Comparison of ENCODE assay signal across 11 mouse cellular contexts in the genomic region with DNA sequence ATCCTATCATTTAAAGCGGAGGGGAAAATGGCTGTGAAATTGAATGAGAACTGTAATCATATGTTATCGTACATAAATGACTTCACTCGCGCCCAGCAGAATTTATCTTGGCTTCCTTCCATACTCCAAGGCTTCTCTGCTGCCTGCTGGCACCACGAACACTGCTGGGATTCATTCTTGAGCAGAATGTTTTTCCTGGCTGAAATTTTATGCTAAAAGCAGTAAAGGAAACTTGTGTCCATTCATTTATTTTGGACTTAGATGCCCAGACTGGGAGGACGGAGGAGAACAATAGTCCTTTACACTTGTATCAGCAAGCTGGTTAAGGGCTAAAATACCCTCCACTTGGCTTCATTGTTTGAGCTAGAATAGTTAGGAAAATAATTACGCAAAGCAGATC. TPM values are rescaled to one million over a fixed set of nuclear protein-coding genes. Genes with fewer than 3 reads are reported as not detected.
DNase-seq lines count a peak whose midpoint lies in the region; ATAC-seq and TF ChIP-seq lines count a peak whose summit lies in the region.
"Had no signal": no experiment of that assay in that cellular context is flagged by ENCODE, and none has a peak within 500 bp of the region (broad histone marks: within the 10 kb centered on the region; RNA-seq: fewer than 3 reads in every experiment).

No protein-coding gene starts in this region.

- no peaks in the 10 kb centered on the region for H3K27me3 ChIP-seq in forebrain, embryonic 13.5 days
- no peaks in the 10 kb centered on the region for H3K27me3 ChIP-seq in forebrain, embryonic 10.5 days (ENCODE audit: poor library complexity, severe bottlenecking)
- no peaks in the 10 kb centered on the region for H3K27me3 ChIP-seq in lung, embryonic 14.5 days (ENCODE audit: insufficient read depth, low read length)
- H3K27me3 ChIP-seq: liver, embryonic 13.5 days had no signal

- TF ChIP-seq CTCF in lung, embryonic 14.5 days (IDR thresholded peaks at IDR 0.05; ENCODE audit: low read depth), result no peak
- TF ChIP-seq CTCF in lung, adult 2 months (IDR thresholded peaks at IDR 0.05; ENCODE audit: insufficient read depth, low read length), result no peak

- no peaks in the 10 kb centered on the region for H3K9me3 ChIP-seq in forebrain, embryonic 13.5 days (replicated peaks)
- no peaks in the 10 kb centered on the region for H3K9me3 ChIP-seq in forebrain, embryonic 10.5 days
- no peaks in the 10 kb centered on the region for H3K9me3 ChIP-seq in lung, embryonic 14.5 days (ENCODE audit: low read depth, low read length)
- H3K9me3 ChIP-seq: liver, embryonic 13.5 days had no signal

- DNase-seq in forebrain, embryonic 10.5 days (ENCODE audit: extremely low spot score, low spot score), result no peak
- peak; percentile 74 for DNase-seq in lung, embryonic 14.5 days
- DNase-seq in lung, adult 2 months, result no peak
- DNase-seq in heart, adult 8-10 months (ENCODE audit: low spot score), result peak; percentile 34
- DNase-seq in right cerebral cortex, adult 2 months (ENCODE audit: low spot score in 2 of 2), result peak; percentile 19 to 26
- DNase-seq in thymus, postnatal 10 days (ENCODE audit: low spot score in 2 of 2), result no peak
- DNase-seq in spleen, postnatal 36 days (ENCODE audit: low spot score in 2 of 2), result no peak
- DNase-seq: kidney, adult 18-20 months; liver, embryonic 13.5 days had no signal

- 45% methylated on average over 7 of the region's 7 CpGs for WGBS in forebrain, embryonic 13.5 days
- 78% methylated on average over 7 of the region's 7 CpGs for WGBS in forebrain, embryonic 10.5 days
- WGBS in lung, embryonic 14.5 days, result 37% methylated on average over 7 of the region's 7 CpGs
- WGBS in lung, adult 2 months, result 18% methylated on average over 7 of the region's 7 CpGs

- H3K9ac ChIP-seq in forebrain, embryonic 13.5 days, result no peak overlapping the region
- no peak overlapping the region for H3K9ac ChIP-seq in lung, embryonic 14.5 days
- H3K9ac ChIP-seq: liver, embryonic 13.5 days had no signal

- no peak overlapping the region for H3K4me3 ChIP-seq in forebrain, embryonic 13.5 days
- H3K4me3 ChIP-seq in forebrain, embryonic 10.5 days, result no peak overlapping the region
- no peak overlapping the region for H3K4me3 ChIP-seq in lung, embryonic 14.5 days (ENCODE audit: low read depth, low read length)
- no peak overlapping the region for H3K4me3 ChIP-seq in lung, adult 2 months (replicated peaks; ENCODE audit: extremely low read depth, low read depth, low read length)
- H3K4me3 ChIP-seq: erythroblast, embryonic 14.5 days; liver, embryonic 13.5 days had no signal

- H3K4me2 ChIP-seq in forebrain, embryonic 13.5 days, result no peak overlapping the region
- no peak overlapping the region for H3K4me2 ChIP-seq in lung, embryonic 14.5 days
- H3K4me2 ChIP-seq: liver, embryonic 13.5 days had no signal

- no peaks in the 10 kb centered on the region for H3K36me3 ChIP-seq in forebrain, embryonic 13.5 days (ENCODE audit: poor library complexity, severe bottlenecking)
- no peaks in the 10 kb centered on the region for H3K36me3 ChIP-seq in forebrain, embryonic 10.5 days (replicated peaks)
- no peaks in the 10 kb centered on the region for H3K36me3 ChIP-seq in lung, embryonic 14.5 days (ENCODE audit: insufficient read depth)
- H3K36me3 ChIP-seq: liver, embryonic 13.5 days had no signal

- H3K27ac ChIP-seq in forebrain, embryonic 13.5 days, result no peak overlapping the region
- H3K27ac ChIP-seq in forebrain, embryonic 10.5 days, result no peak overlapping the region
- no peak overlapping the region for H3K27ac ChIP-seq in lung, embryonic 14.5 days (ENCODE audit: low read depth)
- H3K27ac ChIP-seq: liver, embryonic 13.5 days had no signal

- no peak for TF ChIP-seq POLR2A in lung, adult 2 months (IDR thresholded peaks at IDR 0.05; ENCODE audit: borderline replicate concordance, extremely low read depth, low read depth, low read length)

- peak; percentile 65; the same call in 1 of the 2 replicates for ATAC-seq in forebrain, embryonic 13.5 days
- ATAC-seq in lung, embryonic 14.5 days (ENCODE audit: insufficient read depth), result no peak; the same call in 1 of the 2 replicates

- 0 out of 2 replicates have a peak, but pooled peaks cover 4% of the 10 kb centered on the region for H3K4me1 ChIP-seq in forebrain, embryonic 13.5 days
- 0 out of 2 replicates have a peak, but pooled peaks cover 3% of the 10 kb centered on the region for H3K4me1 ChIP-seq in forebrain, embryonic 10.5 days
- no peaks in the 10 kb centered on the region; the same call in 1 of the 2 replicates for H3K4me1 ChIP-seq in lung, embryonic 14.5 days (ENCODE audit: insufficient read depth)
- H3K4me1 ChIP-seq in lung, adult 2 months (ENCODE audit: control insufficient read depth, insufficient read depth, low read length), result no peaks in the 10 kb centered on the region; the same call in 1 of the 2 replicates
- H3K4me1 ChIP-seq: liver, embryonic 13.5 days had no signal

RNA-seq across cellular contexts. Expression of gene Tspyl1, which starts 10.3 kb away (rescaled TPM):
- polyA plus RNA-seq in forebrain, embryonic 13.5 days (2015; fragmentation: Nextera tagmentation; extraction: Ambion mirVana), result 108 and 111 TPM in 2 replicates
- 53.7 and 56.8 TPM in 2 replicates for polyA plus RNA-seq in forebrain, embryonic 10.5 days (2016; fragmentation: Nextera tagmentation; extraction: Ambion mirVana)
- polyA plus RNA-seq in lung, embryonic 14.5 days (2014; fragmentation: Nextera tagmentation; extraction: Ambion mirVana), result 50.6 and 52.6 TPM in 2 replicates
- 26.3 and 33.6 TPM in 2 replicates for polyA plus RNA-seq in lung, adult 2 months (2012; rRNA removed)
- 10 to 100 TPM; 65.2 to 73.0 (median 68.1) TPM for total RNA-seq in heart, adult 8-10 months (2022)

RNA-seq across cellular contexts. Expression of gene Tspyl4, which starts 25.6 kb away (rescaled TPM):
- polyA plus RNA-seq in forebrain, embryonic 13.5 days (2015; fragmentation: Nextera tagmentation; extraction: Ambion mirVana), result 114 and 126 TPM in 2 replicates
- polyA plus RNA-seq in forebrain, embryonic 10.5 days (2016; fragmentation: Nextera tagmentation; extraction: Ambion mirVana), result 28.9 and 35.2 TPM in 2 replicates
- 4.0 and 4.4 TPM in 2 replicates for polyA plus RNA-seq in lung, embryonic 14.5 days (2014; fragmentation: Nextera tagmentation; extraction: Ambion mirVana)
- 7.2 and 13.0 TPM in 2 replicates for polyA plus RNA-seq in lung, adult 2 months (2012; rRNA removed)
- 10 to 100 TPM; 13.9 to 20.4 (median 14.5) TPM for total RNA-seq in heart, adult 8-10 months (2022)
- polyA plus RNA-seq: erythroblast, embryonic 14.5 days had no signal

Comparison
In these comparisons a context has a peak if more than half of its experiments do, and no peak if none do; other contexts are left out.
1. DNase-seq: peak in lung, embryonic 14.5 days (single experiment), heart, adult 8-10 months (single experiment) and right cerebral cortex, adult 2 months (2 of 2); none in forebrain, embryonic 10.5 days (single experiment), lung, adult 2 months (single experiment), thymus, postnatal 10 days (0 of 2) and spleen, postnatal 36 days (0 of 2).